Mouse (Mus musculus): ENCODE results near the gene Gas8. TPM values are rescaled to one million over a fixed set of nuclear protein-coding genes. Genes with fewer than 3 reads are reported as not detected.
"Not testable (repeated sequence)": the region's sequence is repeated elsewhere in the genome, so short reads cannot be mapped to it uniquely, and the experiment has no call there.

Gene Gas8
- polyA plus RNA-seq (2015; fragmentation: Nextera tagmentation; extraction: Ambion mirVana), result 10.6 and 11.3 TPM in 2 replicates

DNA sequence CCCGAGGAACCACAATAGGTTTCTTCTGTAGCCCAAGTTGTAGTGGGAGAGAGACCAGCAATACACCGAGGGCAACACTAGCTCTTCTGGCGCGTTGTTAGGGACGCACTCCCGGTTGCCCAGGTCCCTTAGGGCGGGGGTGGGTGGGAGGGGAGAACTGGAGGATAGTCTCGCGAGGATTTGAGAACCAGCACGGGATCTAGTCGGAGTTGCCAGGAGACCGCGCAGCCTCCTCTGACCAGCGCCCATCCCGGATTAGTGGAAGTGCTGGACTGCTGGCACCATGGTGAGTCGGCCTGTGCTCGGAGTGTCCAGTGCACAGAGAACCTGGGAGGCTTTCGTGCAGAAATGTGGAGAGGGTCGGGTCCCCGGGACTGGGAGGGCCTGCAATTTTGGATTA, at the start of gene Gas8:
TSS of gene Gas8 (plus strand) at position 168 of the 400 bp plus-strand sequence.
- Histone ChIP-seq H3K9me3 (ENCODE audit: control insufficient read depth, low read length) (no peaks in the 10 kb centered on the region), H3K4me3 (ENCODE audit: low read depth, low read length) (peak within 1 kb of the TSS; percentile 62), H3K4me1 (replicated peaks; ENCODE audit: control insufficient read depth, insufficient read depth) (no peaks in the 10 kb centered on the region; the same call in 1 of the 2 replicates), H3K27ac (replicated peaks) (no peak within 1 kb of the TSS), H3K36me3 (ENCODE audit: control insufficient read depth, insufficient read depth, low read length) (peaks cover 9% of the 10 kb centered on the region), H3K27me3 (ENCODE audit: control insufficient read depth, insufficient read depth, low read length) (peaks cover 2% of the 10 kb centered on the region; the same call in 1 of the 2 replicates), H3K9ac (ENCODE audit: low read length) (peak within 1 kb of the TSS; percentile 71), H3K4me2 (replicated peaks; ENCODE audit: low read depth) (peak within 1 kb of the TSS; percentile 88)
- ATAC-seq (ENCODE audit: low FRiP score, low TSS enrichment) (peak; percentile 97), DNase-seq (ENCODE audit: low spot score) (peak; percentile 96)
- TF ChIP-seq EP300 (optimal IDR thresholded peaks at IDR 0.05), result no peak
- TF ChIP-seq CTCF (IDR thresholded peaks at IDR 0.05; ENCODE audit: low read depth), result peak; percentile 38
- WGBS, result under 1% methylated on average over 20 of the region's 20 CpGs

DNA sequence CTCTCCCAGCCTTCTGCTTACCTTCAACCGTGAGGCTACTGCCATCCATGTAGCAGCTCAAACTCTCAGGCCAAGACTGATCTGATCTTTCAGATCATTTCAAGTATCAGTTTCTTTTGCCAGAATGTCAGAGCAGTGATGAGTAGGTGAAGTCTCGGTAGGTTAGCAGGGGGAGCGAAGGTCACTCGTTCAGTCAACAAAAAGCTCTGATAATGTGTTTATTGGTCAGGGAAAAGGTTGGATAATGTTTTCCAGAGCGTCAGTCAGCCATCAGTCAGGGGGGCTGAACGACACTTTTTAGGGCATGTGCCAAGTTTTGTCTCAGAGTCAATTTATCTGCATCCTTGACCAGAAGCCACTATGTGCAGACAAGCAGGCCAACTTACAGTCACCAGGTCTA, 45.6 kb upstream of the Gas8 start:
- not testable (repeated sequence) for H3K36me3 ChIP-seq (ENCODE audit: control insufficient read depth, insufficient read depth, low read length); DNase-seq (ENCODE audit: low spot score); H3K27me3 ChIP-seq (ENCODE audit: control insufficient read depth, insufficient read depth, low read length); H3K27ac ChIP-seq (replicated peaks); H3K4me3 ChIP-seq (ENCODE audit: low read depth, low read length); H3K9ac ChIP-seq (ENCODE audit: low read length); H3K4me2 ChIP-seq (replicated peaks; ENCODE audit: low read depth); H3K9me3 ChIP-seq (ENCODE audit: control insufficient read depth, low read length); H3K4me1 ChIP-seq (replicated peaks; ENCODE audit: control insufficient read depth, insufficient read depth); ATAC-seq (ENCODE audit: low FRiP score, low TSS enrichment)
- WGBS, result 53% methylated on average over 6 of the region's 6 CpGs

DNA sequence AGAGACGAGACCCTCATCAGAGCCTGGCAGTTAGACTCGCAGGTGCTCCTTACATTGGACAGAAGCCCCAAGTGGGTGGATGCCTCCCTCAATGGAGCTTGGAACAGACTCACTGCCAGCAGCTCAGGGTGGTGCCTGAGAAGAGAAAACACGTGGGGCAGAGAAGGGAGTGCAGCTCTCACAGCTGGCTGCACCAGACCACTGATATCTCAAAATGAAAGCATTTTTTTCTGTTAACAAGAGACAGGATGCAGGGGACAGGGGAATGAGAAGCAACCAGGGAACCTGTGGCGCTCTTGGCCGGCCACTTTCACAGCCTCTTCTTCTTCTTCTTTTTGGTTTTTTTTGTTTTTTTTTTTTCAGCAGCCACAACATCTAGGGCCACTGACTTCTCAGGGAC, 44.1 kb upstream of the Gas8 start:
- H3K27me3 ChIP-seq (ENCODE audit: control insufficient read depth, insufficient read depth, low read length); H3K9me3 ChIP-seq (ENCODE audit: control insufficient read depth, low read length); H3K4me3 ChIP-seq (ENCODE audit: low read depth, low read length); H3K9ac ChIP-seq (ENCODE audit: low read length); H3K27ac ChIP-seq (replicated peaks); H3K4me1 ChIP-seq (replicated peaks; ENCODE audit: control insufficient read depth, insufficient read depth); DNase-seq (ENCODE audit: low spot score); H3K36me3 ChIP-seq (ENCODE audit: control insufficient read depth, insufficient read depth, low read length); ATAC-seq (ENCODE audit: low FRiP score, low TSS enrichment); H3K4me2 ChIP-seq (replicated peaks; ENCODE audit: low read depth): not testable (repeated sequence)
- WGBS, result 63% methylated on average over 5 of the region's 5 CpGs

DNA sequence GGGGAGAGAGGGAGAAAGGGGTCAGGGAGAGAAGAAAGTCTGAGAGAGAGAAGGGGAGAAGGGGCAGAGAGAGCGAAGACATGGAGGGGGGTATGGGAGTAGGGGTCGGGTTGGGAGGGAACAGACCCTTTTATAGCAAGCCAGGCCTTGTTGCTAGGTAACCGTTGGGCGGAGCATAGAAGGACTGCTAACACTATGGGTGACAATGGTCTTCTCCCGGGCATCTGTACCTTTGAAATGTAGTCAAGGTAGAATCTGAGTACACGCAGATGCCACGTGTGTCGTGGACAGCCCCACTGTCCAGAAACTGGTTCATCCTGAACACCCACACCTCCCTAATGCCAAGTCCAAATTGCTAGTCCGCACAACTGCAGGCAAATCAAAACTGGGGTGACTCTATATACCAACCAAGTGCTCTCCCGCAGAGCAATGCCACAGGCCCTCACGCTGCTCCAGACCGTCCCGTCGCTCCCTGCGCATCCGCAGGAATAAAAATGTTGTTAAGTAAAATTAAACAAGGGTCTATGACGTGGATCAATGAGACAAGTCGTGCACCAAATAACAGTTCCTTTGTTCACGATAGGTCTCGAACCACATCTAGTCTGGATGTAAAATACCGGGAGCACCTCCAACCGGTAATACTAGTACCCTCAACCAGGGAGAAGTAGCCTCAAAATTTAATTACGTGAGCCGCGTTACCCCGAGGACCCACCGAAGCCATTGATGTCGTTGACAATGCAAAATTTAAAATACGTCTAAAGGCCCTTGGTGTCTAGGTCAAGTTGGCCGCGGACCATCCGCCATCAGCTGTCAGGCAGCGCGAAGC, 41.5 kb upstream of the Gas8 start:
- Histone ChIP-seq H3K9ac (ENCODE audit: low read length) (peak overlapping the region; percentile 82), H3K4me3 (ENCODE audit: low read depth, low read length) (peak overlapping the region; percentile 89), H3K36me3 (ENCODE audit: control insufficient read depth, insufficient read depth, low read length) (no peaks in the 10 kb centered on the region), H3K9me3 (ENCODE audit: control insufficient read depth, low read length) (no peaks in the 10 kb centered on the region), H3K4me1 (replicated peaks; ENCODE audit: control insufficient read depth, insufficient read depth) (peaks cover 5% of the 10 kb centered on the region; the same call in 1 of the 2 replicates), H3K4me2 (replicated peaks; ENCODE audit: low read depth) (peak overlapping the region; percentile 81), H3K27ac (replicated peaks) (peak overlapping the region; percentile 89), H3K27me3 (ENCODE audit: control insufficient read depth, insufficient read depth, low read length) (no peaks in the 10 kb centered on the region)
- WGBS, result 6% methylated on average over 34 of the region's 34 CpGs
- DNase-seq (ENCODE audit: low spot score) (no peak), ATAC-seq (ENCODE audit: low FRiP score, low TSS enrichment) (peak; percentile 23)
- TF ChIP-seq CTCF (IDR thresholded peaks at IDR 0.05; ENCODE audit: low read depth), result no peak
- TF ChIP-seq EP300 (optimal IDR thresholded peaks at IDR 0.05), result no peak

DNA sequence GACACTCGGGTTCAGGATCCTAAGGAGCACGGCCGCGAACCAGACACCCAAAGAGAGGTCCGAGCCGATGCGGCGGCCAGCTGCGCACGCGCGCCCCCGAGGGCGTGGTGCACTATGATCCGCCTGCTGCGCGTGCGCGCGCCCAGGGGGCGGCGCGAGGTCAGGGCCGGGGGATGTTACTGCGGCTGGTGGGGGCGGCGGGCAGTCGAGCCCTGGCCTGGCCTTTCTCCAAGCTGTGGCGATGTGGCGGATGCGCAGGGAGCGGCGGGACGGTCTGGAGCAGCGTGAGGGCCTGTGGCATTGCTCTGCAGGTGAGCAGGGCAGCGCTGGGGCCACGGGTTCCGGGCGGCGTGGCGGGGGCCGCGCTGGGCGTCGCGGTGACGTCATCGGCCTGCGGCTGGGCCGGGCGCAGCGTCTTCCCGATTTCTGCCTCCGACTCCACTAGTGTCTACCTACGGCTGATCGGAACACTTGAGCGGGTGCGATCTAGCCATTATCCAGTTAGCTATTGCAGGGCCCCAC, 40.8 kb upstream of the Gas8 start, which contains the start of gene Afg3l1:
TSS of gene Afg3l1 (plus strand) at position 167 of the 522 bp plus-strand sequence.
- peak within 1 kb of the TSS; percentile 82 for H3K9ac ChIP-seq (ENCODE audit: low read length)
- peak within 1 kb of the TSS; percentile 89 for H3K4me3 ChIP-seq (ENCODE audit: low read depth, low read length)
- TF ChIP-seq EP300 (optimal IDR thresholded peaks at IDR 0.05) (no peak), CTCF (IDR thresholded peaks at IDR 0.05; ENCODE audit: low read depth) (peak; percentile 14; the same call in 1 of the 2 replicates)
- WGBS, result under 1% methylated on average over 53 of the region's 58 CpGs
- H3K4me2 ChIP-seq (replicated peaks; ENCODE audit: low read depth), result peak within 1 kb of the TSS; percentile 81
- peak; percentile 94 for ATAC-seq (ENCODE audit: low FRiP score, low TSS enrichment)
- peaks cover 5% of the 10 kb centered on the region; the same call in 1 of the 2 replicates for H3K4me1 ChIP-seq (replicated peaks; ENCODE audit: control insufficient read depth, insufficient read depth)
- no peaks in the 10 kb centered on the region for H3K27me3 ChIP-seq (ENCODE audit: control insufficient read depth, insufficient read depth, low read length)
- no peaks in the 10 kb centered on the region for H3K9me3 ChIP-seq (ENCODE audit: control insufficient read depth, low read length)
- H3K27ac ChIP-seq (replicated peaks), result peak within 1 kb of the TSS; percentile 89
- no peaks in the 10 kb centered on the region for H3K36me3 ChIP-seq (ENCODE audit: control insufficient read depth, insufficient read depth, low read length)
- DNase-seq (ENCODE audit: low spot score), result peak; percentile 91
